Mouse (Mus musculus) left cerebral cortex, postnatal 25 days (tissue): Measurements from ENCODE around the gene Hexa. TPM values are rescaled to one million over a fixed set of nuclear protein-coding genes. Genes with fewer than 3 reads are reported as not detected.

Experiments
- DNase-seq, 2 experiments: peaks; one replicate each; pipeline ENCODE4 v3.0.0; 2022; ENCODE audit warnings: low spot score in 2 of 2, mixed read lengths in 1 of 2
- intact Hi-C: fragments of 180-260 bp; cut with DNase I; formaldehyde crosslinking; loops from one replicate; pipeline ENCODE4 v1.15.1; 2025
- total RNA-seq, 2 experiments: library from RNA; stranded (reverse); gene quantifications; 2 replicates each; pipeline ENCODE4 v1.2.3; 2021

Gene Hexa
- 10 to 100 TPM; 49.4 to 49.5 TPM for total RNA-seq

DNA sequence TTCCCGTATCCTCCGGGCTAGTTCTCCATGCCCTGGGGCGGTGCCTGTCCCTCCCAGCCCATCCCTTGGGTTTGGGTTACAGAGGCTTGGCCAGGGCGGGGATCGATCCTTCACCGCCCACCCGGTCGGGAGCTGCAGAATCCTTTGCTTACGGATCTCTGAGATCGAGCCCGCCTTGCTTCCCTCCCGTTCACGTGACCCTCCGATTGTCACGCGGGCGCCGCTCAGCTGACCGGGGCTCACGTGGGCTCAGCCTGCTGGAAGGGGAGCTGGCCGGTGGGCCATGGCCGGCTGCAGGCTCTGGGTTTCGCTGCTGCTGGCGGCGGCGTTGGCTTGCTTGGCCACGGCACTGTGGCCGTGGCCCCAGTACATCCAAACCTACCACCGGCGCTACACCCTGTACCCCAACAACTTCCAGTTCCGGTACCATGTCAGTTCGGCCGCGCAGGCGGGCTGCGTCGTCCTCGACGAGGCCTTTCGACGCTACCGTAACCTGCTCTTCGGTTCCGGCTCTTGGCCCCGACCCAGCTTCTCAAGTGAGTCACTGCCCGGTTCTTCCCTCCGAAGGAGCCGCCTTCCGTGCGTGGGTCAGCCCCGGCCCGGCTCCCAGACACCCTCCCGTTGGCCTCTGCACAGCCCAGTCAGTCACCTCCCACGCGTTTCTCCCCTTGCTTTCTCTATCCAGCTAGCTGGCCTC lies at the start of gene Hexa, which contains the start of gene Tmem202:
TSS of gene Hexa (plus strand) at position 100 of the 697 bp plus-strand sequence.
TSS of gene Tmem202 (minus strand) at position 407 of the 697 bp plus-strand sequence.
- peak; percentile 81 to 83 for DNase-seq
- intact Hi-C loops = loop anchor here (5.0 kb wide), 1 partner anchor 52 kb away; the partner anchor contains the start of gene Arih1

GRCm38 (mm10) chr9:59508146-59508545 lies 31.2 kb upstream of the Hexa start:
- intact Hi-C loops = no loop called here
- no peak for DNase-seq

DNA sequence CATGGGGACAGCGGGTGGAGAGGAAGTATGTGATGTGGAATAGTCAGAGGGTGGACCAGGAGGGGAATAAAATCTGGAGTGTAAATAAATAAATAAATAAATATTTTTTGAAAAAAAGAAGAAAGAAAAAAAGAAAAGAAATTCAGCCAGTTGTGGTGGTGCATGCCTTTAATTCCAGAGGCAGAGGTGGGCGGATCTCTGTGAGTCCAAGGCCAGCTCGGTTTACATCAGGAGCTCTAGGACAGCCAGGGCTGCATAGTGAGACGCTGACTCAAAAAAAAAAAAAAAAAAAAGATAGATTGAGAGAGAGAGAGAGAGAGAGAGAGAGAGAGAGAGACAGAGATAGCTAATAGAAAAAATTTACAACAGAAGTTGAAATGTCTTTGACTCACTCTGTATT lies 27.0 kb upstream of the Hexa start:
- intact Hi-C loops = no loop called here
- no peak for DNase-seq

DNA sequence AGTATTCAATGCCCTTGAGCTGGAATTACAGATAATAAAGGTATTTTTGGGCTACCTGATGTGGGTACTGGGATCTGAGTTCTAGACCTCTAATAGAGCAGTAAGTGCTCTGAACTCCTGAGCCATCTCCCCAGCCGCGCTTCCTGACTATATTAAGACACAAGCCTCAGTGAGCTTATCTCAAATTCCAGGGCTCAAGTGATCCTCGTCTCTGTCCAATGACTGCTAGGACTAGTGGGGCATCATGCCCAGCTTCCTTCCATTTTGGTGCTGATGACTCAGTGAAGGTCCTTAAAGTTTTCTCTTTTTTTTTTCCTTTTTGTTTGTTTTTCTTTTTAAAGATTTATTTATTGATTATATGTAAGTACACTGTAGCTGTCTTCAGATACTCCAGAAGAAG lies 24.3 kb upstream of the Hexa start:
- no peak for DNase-seq
- intact Hi-C loops = no loop called here

GRCm38 (mm10) chr9:59517127-59517526 lies 22.2 kb upstream of the Hexa start:
- intact Hi-C loops = no loop called here
- no peak for DNase-seq

GRCm38 (mm10) chr9:59518976-59519375 lies 20.4 kb upstream of the Hexa start:
- peak; percentile 23 to 47 for DNase-seq
- intact Hi-C loops = no loop called here

DNA sequence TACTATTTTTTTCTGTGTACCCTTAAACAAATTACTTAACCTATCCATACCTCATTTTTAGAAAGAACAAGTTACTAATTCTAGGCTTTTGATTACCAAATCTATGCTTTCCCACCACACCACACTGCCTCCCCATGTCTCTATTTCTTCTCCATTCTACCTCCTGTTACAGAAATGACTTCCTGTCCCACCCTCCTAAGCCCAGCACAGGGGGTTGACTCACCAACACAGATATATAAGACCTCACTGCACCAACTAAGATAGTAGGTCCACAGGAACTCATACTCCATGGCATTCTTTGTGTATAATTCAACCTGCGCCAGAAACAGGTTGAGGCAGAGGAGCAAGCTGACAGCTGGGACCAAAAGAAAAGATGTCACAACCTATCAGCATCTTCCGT lies 19.9 kb upstream of the Hexa start:
- intact Hi-C loops = no loop called here
- no peak for DNase-seq

DNA sequence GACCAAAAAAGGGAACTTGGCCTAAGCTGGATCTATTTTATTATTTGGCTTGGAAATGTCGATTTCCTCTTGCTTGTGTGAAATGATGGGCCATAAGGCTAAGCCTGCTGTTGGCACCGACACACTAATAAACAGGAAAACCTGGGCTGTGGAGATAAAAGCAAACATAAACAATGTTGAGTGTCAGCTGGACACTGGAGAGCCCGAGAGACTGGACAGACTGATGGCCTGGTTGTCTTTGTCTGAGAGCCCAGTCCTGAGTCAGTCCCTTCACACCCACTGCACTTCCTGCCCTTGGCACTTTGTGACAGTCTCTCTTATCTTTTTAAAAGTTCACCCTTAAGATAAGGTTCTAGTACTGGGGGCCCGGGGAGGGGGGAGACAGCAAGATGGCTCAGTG lies 16.4 kb upstream of the Hexa start:
- no peak for DNase-seq
- intact Hi-C loops = no loop called here

DNA sequence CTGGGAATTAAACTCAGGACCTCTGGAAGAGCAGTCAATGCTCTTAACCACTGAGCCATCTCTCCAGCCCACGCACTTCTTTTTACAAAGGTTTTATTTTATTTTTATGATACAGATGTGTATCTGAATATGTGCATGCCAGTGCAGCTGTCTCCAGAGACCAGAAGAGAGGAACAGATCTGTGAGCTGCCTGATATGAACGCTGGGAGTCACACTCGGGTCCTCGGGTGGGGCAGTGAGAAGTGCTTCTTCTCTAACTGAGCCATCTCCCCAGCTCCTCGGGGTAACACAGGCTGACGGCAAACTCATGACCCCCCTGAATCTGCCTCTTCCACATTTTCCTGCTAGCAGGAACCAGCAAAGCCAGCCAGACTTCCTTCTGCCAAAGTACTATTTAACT lies 12.6 kb upstream of the Hexa start:
- DNase-seq = no peak
- intact Hi-C loops = no loop called here

GRCm38 (mm10) chr9:59527580-59527979 lies 11.8 kb upstream of the Hexa start:
- intact Hi-C loops = no loop called here
- no peak for DNase-seq

DNA sequence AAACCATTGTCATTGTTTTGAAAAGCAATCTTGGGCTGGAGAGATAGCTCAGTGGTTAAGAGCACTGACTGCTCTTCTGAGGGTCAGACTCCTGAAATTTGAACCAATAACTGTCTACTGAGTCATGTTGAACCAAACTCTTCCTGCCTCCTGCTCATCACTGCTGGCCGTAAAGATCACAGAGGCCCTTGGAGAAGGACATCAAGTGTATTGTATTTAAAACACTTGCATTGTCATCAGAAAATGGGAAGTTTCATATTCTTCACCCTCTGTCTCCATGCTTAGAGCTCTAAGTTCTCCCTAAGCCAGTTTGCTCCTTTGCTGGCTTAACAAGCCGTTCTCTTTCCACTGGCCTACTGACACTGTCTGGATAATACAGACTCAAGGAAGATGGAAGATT lies 11.1 kb upstream of the Hexa start:
- intact Hi-C loops = no loop called here
- DNase-seq = no peak

- DNase-seq = no peak
- intact Hi-C loops = no loop called here
Measured at GRCm38 (mm10) chr9:59531645-59532044, 7.7 kb upstream of the Hexa start.

GRCm38 (mm10) chr9:59533422-59533821 lies 5.9 kb upstream of the Hexa start:
- intact Hi-C loops = no loop called here
- no peak for DNase-seq

- intact Hi-C loops = no loop called here
- no peak for DNase-seq
Measured at GRCm38 (mm10) chr9:59533889-59534288, 5.5 kb upstream of the Hexa start.

DNA sequence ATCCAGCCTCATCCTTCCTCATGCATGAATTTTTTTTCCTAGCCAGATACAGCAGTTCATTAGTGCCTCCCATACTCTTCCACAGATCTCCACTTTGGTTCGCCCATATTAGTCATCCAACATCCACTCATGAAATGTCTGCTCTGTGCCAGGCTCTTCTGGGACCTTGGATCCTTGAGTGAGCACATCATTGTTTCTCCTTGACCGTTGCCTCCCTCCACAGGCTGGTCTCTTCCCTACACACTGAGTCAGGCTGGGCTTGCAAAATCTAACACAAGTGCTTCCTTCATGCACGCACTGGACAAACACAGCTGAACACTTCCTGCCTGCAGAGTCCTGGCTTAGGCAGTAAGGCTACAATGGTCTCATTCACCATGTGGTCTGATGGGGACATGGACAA lies 1.7 kb upstream of the Hexa start:
- intact Hi-C loops = loop anchor here (5.0 kb wide), 1 partner anchor 50 kb away; the partner anchor contains the start of gene Arih1
- DNase-seq = no peak

DNA sequence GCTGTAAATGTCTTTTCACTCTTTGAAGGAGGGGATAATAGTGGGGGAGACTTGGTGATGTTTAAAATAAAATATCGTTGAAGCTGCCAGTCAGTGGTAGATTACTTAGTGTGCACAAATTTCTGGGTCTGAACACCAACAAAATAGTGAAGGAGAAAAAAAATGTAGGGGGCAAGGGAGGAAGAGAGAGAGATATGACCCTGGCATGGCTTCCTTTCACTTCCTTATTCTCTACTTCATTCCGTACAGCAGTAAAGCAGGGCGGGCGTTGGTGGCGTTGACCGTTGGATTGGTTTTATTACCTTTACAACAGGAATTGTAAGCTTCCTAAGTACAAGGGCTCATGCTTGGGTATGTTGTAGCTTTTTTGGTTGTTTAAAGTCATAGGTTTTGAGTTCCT lies 2.3 kb downstream of the Hexa start:
- DNase-seq = no peak

DNA sequence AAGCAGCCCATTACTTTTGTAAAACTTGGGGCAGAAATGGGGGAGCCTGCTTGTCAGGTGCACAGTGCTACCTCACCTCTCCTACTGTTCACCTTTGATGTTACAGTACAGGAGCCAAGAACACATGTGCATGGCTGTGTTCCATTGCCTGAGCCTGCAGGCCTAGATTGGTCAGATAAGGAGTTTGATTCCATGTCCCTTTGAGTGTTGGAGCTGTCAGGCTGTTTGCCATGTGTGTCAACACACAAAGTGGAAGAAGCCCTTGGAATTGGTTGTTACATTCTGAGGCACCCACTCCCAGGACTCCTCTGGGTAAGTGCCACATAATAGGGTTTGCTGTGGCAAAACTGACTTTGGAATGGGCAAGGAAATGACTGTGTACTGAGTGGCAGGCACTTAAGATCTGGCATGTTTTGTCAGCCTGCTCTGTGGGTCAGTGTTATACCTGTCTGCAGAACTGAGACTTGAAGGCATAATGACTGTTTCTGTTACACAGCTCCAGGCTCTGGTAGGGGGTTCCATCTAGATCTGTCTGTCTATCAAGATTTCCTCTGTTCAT lies 3.5 kb downstream of the Hexa start:
- no peak for DNase-seq
- intact Hi-C loops = no loop called here

More for the DNA sequence above, 2.3 kb downstream of the Hexa start:
- intact Hi-C loops = no loop called here

GRCm38 (mm10) chr9:59544739-59545138 lies 5.4 kb downstream of the Hexa start:
- intact Hi-C loops = no loop called here
- no peak for DNase-seq

GRCm38 (mm10) chr9:59547869-59548268 lies 8.5 kb downstream of the Hexa start:
- intact Hi-C loops = no loop called here
- no peak for DNase-seq

DNA sequence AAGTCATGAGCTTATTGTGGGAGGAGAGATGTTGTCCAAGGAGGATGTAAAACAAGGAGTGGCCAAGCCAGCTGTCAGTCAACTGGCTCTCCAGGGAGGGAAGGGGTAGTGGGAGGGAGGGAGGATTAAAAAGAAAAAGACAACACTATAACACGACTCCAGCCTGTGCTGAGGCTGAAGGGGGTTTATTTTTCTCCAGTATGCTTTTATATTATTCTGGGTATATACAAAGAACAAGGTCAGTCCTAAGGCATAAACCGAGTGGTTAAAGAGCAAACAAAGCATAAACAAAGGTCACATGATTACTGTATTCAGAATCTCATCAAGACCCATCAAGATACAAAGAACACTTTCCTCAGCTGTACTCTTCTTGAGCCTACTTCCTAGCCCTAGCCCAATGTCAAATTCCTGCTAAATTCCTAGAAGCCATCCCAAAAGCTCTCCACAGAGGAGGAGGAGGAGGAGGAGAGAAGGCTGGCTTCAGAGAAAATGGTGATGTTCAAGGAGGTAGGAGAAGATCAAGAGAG lies 9.7 kb downstream of the Hexa start:
- no peak for DNase-seq
- intact Hi-C loops = no loop called here

- intact Hi-C loops = no loop called here
- DNase-seq = peak; percentile 20 to 67
Measured at GRCm38 (mm10) chr9:59550077-59550476, 10.7 kb downstream of the Hexa start.
